Mouse (Mus musculus): ENCODE results near the gene Tspan1. TPM values are rescaled to one million over a fixed set of nuclear protein-coding genes. Genes with fewer than 3 reads are reported as not detected.

Gene Tspan1
- total RNA-seq, 2 experiments from 2014 or later = not detected

GRCm38 (mm10) chr4:116134990-116135389 lies 32.4 kb downstream of the Tspan1 start:
- ATAC-seq (replicated peaks; ENCODE audit: poor library complexity, severe bottlenecking) = peak; percentile 77

GRCm38 (mm10) chr4:116133126-116133525 lies 34.3 kb downstream of the Tspan1 start:
- no peak; the same call in 1 of the 2 replicates for ATAC-seq (replicated peaks; ENCODE audit: poor library complexity, severe bottlenecking)

- no peak for ATAC-seq (replicated peaks; ENCODE audit: poor library complexity, severe bottlenecking)
Observed at GRCm38 (mm10) chr4:116127956-116128355, 39.4 kb downstream of the Tspan1 start.

GRCm38 (mm10) chr4:116125803-116126386 lies 41.5 kb downstream of the Tspan1 start:
- ATAC-seq (replicated peaks; ENCODE audit: poor library complexity, severe bottlenecking) = no peak

- peak; percentile 98 for ATAC-seq (replicated peaks; ENCODE audit: poor library complexity, severe bottlenecking)
Observed at GRCm38 (mm10) chr4:116123602-116124519, 43.5 kb downstream of the Tspan1 start, which contains the start of the genes Rad54l and Pomgnt1. TSS of gene Rad54l (minus strand) at chr4:116123690. TSS of gene Pomgnt1 (plus strand) at chr4:116123840.

GRCm38 (mm10) chr4:116122762-116123161 lies 44.6 kb downstream of the Tspan1 start:
- peak; percentile 66 for ATAC-seq (replicated peaks; ENCODE audit: poor library complexity, severe bottlenecking)

Other genes with a start within 250 kb of the Tspan1 start
- gene Dmbx1, start 227.7 kb downstream of the Tspan1 start, total RNA-seq (2014; fragmentation: Nextera tagmentation) = not detected in 2 replicates
- gene Dmbx1, start 227.7 kb downstream of the Tspan1 start, total RNA-seq (2017) = not detected in 2 replicates
- gene Faah, start 149.7 kb downstream of the Tspan1 start, total RNA-seq (2014; fragmentation: Nextera tagmentation) = 1.8 and 3.6 TPM in 2 replicates
- gene Faah, start 149.7 kb downstream of the Tspan1 start, total RNA-seq (2017) = 1.3 and 2.1 TPM in 2 replicates
- gene Nsun4, start 113.7 kb downstream of the Tspan1 start, total RNA-seq (2014; fragmentation: Nextera tagmentation) = 15.0 and 17.0 TPM in 2 replicates
- gene Nsun4, start 113.7 kb downstream of the Tspan1 start, total RNA-seq (2017) = 7.4 and 14.6 TPM in 2 replicates
- 723 and 784 TPM in 2 replicates for gene Uqcrh, start 92.5 kb downstream of the Tspan1 start, total RNA-seq (2014; fragmentation: Nextera tagmentation)
- gene Uqcrh, start 92.5 kb downstream of the Tspan1 start, total RNA-seq (2017) = 360 and 561 TPM in 2 replicates
- gene Lrrc41, start 92.3 kb downstream of the Tspan1 start, total RNA-seq (2014; fragmentation: Nextera tagmentation) = 17.9 and 24.3 TPM in 2 replicates
- 19.2 and 20.7 TPM in 2 replicates for gene Lrrc41, start 92.3 kb downstream of the Tspan1 start, total RNA-seq (2017)
- 37.5 and 43.3 TPM in 2 replicates for gene Rad54l, start 43.9 kb downstream of the Tspan1 start, total RNA-seq (2014; fragmentation: Nextera tagmentation)
- gene Rad54l, start 43.9 kb downstream of the Tspan1 start, total RNA-seq (2017) = 27.9 and 34.9 TPM in 2 replicates
- 13.8 and 18.3 TPM in 2 replicates for gene Pomgnt1, start 43.8 kb downstream of the Tspan1 start, total RNA-seq (2014; fragmentation: Nextera tagmentation)
- 17.1 and 17.5 TPM in 2 replicates for gene Pomgnt1, start 43.8 kb downstream of the Tspan1 start, total RNA-seq (2017)
- gene Lurap1, start 16.3 kb downstream of the Tspan1 start, total RNA-seq (2014; fragmentation: Nextera tagmentation) = not detected in 2 replicates
- not detected in 2 replicates for gene Lurap1, start 16.3 kb downstream of the Tspan1 start, total RNA-seq (2017)
- not detected in 2 replicates for gene 1700042G07Rik, start 5.8 kb upstream of the Tspan1 start, total RNA-seq (2014; fragmentation: Nextera tagmentation)
- gene 1700042G07Rik, start 5.8 kb upstream of the Tspan1 start, total RNA-seq (2017) = not detected in 2 replicates
- gene Gm49337, start 5.8 kb upstream of the Tspan1 start, total RNA-seq (2014; fragmentation: Nextera tagmentation) = not detected in 2 replicates
- gene Gm49337, start 5.8 kb upstream of the Tspan1 start, total RNA-seq (2017) = 0.26 TPM in 2 replicates
- gene Pik3r3, start 54.0 kb upstream of the Tspan1 start, total RNA-seq (2014; fragmentation: Nextera tagmentation) = 0.39 TPM in 1 of 2 replicates, not detected in the other
- 0.30 TPM in 1 of 2 replicates, not detected in the other for gene Pik3r3, start 54.0 kb upstream of the Tspan1 start, total RNA-seq (2017)

Data from granulocyte monocyte progenitor cell, adult 5-6 weeks (primary cell).